Mouse (Mus musculus): Measurements from ENCODE around the gene Ablim1. TPM values are rescaled to one million over a fixed set of nuclear protein-coding genes. Genes with fewer than 3 reads are reported as not detected.

The Ablim1 gene
- polyA plus RNA-seq, 1 experiment from 2014 or later: 37.9 TPM

DNA sequence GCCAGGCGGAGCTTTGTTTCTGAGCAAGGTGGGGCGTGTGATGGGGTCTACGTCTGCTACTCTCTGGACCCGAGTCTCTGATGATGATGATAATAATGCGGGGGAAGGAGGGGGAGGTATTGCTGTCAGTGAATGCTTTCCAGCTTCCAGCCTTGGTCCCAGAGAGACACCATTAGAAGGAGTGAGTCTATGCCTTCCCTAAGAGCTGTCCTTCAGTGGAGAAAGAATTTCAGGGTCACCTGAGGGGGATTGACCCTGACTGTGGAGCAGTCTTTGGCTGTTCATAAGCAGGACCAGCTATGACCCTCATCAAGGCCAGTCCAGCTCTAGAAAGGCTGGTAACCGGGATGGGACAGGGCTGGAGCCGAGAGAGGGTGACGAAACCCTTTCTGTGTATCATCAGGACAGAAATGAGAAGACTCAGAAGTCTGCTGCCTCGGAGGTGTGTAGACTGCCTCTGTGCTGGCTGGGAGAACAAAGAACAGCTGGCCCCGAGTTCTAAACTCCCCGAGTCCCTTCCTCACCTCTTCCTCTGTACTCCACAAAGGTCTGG, 370 bp upstream of the Ablim1 start:
- Histone ChIP-seq H3K4me2 (peak overlapping the region; percentile 95), H3K36me3 (no peaks in the 10 kb centered on the region), H3K4me3 (peak overlapping the region; percentile 72), H3K27ac (peak overlapping the region; percentile 89), H3K9ac (peak overlapping the region; percentile 86), H3K4me1 (replicated peaks) (peaks cover 17% of the 10 kb centered on the region), H3K9me3 (0 out of 2 replicates have a peak, but pooled peaks cover 2% of the 10 kb centered on the region), H3K27me3 (peaks cover 19% of the 10 kb centered on the region; the same call in 1 of the 2 replicates)
- ATAC-seq (ENCODE audit: low FRiP score): peak; percentile 37; the same call in 1 of the 2 replicates
- WGBS: 47% methylated on average over 11 of the region's 11 CpGs

DNA sequence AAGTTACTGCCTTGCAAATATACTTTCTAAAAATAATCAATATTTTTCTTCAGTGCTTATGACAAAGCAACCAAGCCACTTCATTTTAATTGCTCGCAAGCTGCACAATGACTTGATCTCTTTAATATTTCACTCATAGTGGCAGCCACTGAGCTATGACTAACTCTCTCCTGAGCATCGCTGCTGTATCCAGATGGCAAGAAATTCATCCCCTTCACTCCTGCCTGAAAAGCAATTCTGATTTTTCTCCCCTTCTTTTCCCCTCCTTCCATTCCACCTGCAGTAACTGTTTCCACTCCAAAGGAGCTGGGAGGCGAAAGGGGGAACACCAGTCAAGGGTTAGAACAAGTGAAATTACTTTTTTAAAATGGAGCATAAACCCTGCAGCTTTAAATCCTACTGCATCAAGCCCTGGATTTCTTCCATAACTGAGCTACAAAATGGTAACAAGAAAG, 801 bp downstream of the Ablim1 start:
- Histone ChIP-seq H3K9ac (peak overlapping the region; percentile 86), H3K4me2 (peak overlapping the region; percentile 95), H3K9me3 (no peaks in the 10 kb centered on the region), H3K4me1 (replicated peaks) (peaks cover 17% of the 10 kb centered on the region), H3K4me3 (peak overlapping the region; percentile 72), H3K36me3 (no peaks in the 10 kb centered on the region), H3K27me3 (peaks cover 19% of the 10 kb centered on the region; the same call in 1 of the 2 replicates), H3K27ac (peak overlapping the region; percentile 89)
- WGBS: 47% methylated on average over 3 of the region's 3 CpGs
- no peak for ATAC-seq (ENCODE audit: low FRiP score)

DNA sequence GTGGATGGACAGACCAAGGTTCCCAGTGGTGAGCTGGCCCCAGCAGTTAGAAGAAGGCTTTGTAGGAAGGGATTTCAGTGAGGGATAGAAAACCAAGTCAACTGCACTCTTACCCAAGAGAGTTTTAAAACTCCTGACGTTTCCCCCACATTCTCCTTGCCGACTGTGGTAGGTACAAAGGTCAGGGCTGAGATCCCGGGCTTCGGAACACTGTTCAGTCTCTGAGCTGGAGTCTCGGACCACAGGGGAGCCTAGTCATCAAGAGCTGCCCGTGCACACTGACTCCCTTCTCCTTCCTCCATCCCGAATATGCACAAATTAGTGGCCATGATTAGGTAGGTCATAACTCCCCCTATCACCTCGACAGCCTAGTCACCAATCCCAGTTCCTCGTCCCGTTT, 1.5 kb downstream of the Ablim1 start:
- Histone ChIP-seq H3K27ac (no peak overlapping the region), H3K9me3 (no peaks in the 10 kb centered on the region), H3K4me2 (peak overlapping the region; percentile 95), H3K4me3 (peak overlapping the region; percentile 72), H3K27me3 (peaks cover 19% of the 10 kb centered on the region; the same call in 1 of the 2 replicates), H3K36me3 (no peaks in the 10 kb centered on the region), H3K4me1 (replicated peaks) (peaks cover 17% of the 10 kb centered on the region), H3K9ac (no peak overlapping the region)
- ATAC-seq (ENCODE audit: low FRiP score): no peak
- WGBS: 79% methylated on average over 10 of the region's 10 CpGs

DNA sequence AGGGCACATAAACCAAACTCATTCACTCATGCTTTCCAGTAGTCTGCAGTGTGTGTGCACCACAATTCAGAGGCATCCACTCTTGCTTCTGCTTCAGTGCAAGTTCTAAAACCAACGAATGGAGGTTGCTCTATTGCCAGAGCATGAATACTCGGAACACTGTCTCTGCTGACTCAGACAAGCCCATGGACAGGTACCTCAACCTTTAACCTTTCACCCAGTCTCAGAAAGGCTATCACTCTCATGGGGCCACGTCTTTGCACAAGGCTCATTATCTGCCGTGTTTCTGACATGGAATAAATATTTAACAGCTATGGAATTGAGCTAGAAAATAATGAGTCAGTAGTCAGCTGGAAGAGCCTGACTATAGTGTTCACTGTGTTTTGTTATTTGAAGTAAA, 4.7 kb downstream of the Ablim1 start:
- Histone ChIP-seq H3K4me1 (replicated peaks) (peaks cover 13% of the 10 kb centered on the region), H3K36me3 (no peaks in the 10 kb centered on the region), H3K4me3 (no peak overlapping the region), H3K9me3 (no peaks in the 10 kb centered on the region), H3K9ac (no peak overlapping the region), H3K4me2 (no peak overlapping the region), H3K27me3 (peaks cover 10% of the 10 kb centered on the region; the same call in 1 of the 2 replicates), H3K27ac (no peak overlapping the region)
- no peak for ATAC-seq (ENCODE audit: low FRiP score)
- 69% methylated on average over 4 of the region's 4 CpGs for WGBS

DNA sequence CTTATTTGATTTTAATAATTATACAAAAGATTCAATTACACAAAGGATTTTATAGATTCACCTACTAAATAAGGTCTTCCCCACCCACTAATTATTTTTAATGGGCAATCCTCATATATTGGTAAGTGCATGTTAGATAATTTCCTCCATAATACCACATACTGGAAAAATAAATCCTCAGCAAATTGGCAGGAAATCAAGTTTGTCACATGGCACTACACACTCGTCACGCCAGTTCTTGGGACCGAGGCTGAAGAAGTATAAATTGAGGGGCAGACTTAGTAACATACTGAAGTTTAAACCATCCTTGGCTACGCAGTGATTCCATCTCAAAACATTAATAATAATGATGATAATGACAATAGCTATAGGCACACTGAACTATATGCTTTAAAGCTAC, 8.1 kb downstream of the Ablim1 start:
- Histone ChIP-seq H3K27ac (no peak overlapping the region), H3K4me3 (no peak overlapping the region), H3K4me2 (no peak overlapping the region), H3K9me3 (no peaks in the 10 kb centered on the region), H3K4me1 (replicated peaks) (peaks cover 8% of the 10 kb centered on the region; the same call in 1 of the 2 replicates), H3K27me3 (no peaks in the 10 kb centered on the region), H3K9ac (no peak overlapping the region), H3K36me3 (no peaks in the 10 kb centered on the region)
- WGBS: 70% methylated on average over 4 of the region's 4 CpGs
- no peak for ATAC-seq (ENCODE audit: low FRiP score)

DNA sequence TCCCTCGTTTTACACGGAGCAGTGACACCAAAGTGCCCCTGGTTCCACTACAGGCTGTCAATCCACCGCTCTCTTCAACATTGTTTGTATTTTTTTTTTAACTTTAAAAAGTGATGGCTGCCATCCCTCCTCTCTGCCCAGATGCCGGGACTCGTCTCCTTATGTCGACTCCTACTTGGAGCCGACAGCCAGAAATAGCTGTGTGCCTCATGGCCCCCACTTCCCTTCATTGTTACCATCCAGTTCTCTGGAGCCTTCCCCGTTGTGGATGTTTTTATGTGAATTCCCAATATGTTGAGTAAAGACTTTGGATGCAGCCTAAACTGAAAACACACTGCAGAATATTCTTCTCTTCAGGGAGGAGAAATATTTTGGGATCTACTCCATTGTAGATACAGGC, 8.7 kb downstream of the Ablim1 start:
- Histone ChIP-seq H3K9ac (no peak overlapping the region), H3K4me3 (no peak overlapping the region), H3K27me3 (no peaks in the 10 kb centered on the region), H3K27ac (no peak overlapping the region), H3K36me3 (no peaks in the 10 kb centered on the region), H3K4me2 (no peak overlapping the region), H3K9me3 (no peaks in the 10 kb centered on the region), H3K4me1 (replicated peaks) (peaks cover 8% of the 10 kb centered on the region; the same call in 1 of the 2 replicates)
- 80% methylated on average over 8 of the region's 8 CpGs for WGBS
- no peak for ATAC-seq (ENCODE audit: low FRiP score)

DNA sequence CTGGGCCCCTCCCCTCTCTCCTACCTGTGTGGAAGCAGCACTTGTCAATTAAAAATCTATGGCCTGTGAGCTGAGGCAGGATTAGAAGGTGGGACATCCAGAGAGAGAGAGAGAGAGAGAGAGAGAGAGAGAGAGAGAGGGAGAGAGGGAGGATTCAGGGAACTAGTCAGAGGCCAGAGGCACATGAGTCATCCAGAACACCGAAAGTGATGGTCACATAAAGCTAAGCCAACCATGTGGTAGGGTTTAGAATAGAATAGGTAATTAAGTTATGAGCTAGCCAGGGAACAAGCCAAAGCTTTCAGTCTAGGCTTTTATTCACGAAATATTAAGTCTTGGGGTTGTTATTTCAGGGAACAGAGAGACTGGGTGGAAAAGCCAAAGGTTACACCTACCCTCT, 10.1 kb downstream of the Ablim1 start:
- no peaks in the 10 kb centered on the region for H3K27me3 ChIP-seq

DNA sequence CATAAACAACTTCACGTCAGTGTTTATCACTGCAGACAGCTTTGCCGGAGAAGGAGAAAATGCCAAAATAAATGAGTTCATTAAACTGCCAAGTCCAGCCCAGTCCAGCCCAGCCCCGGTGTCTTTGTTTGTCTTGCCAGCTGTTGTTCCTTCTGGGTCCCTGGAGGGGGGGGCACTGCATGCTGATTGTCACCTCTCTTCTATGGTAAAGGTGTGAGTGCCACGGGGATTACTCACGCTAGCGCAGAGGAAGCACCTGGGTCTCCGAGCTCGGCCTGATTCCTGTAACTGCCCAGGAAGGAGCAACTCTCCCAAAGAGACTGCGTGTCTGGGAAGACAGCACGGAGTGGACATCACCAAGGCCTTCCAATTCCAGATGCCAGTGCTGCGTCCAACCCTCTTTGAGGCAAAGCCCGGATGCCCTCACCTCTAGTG, 12.7 kb downstream of the Ablim1 start:
- H3K27me3 ChIP-seq: no peaks in the 10 kb centered on the region
- peaks cover 8% of the 10 kb centered on the region; the same call in 1 of the 2 replicates for H3K4me1 ChIP-seq (replicated peaks)
- H3K9ac ChIP-seq: no peak overlapping the region
- no peak for ATAC-seq (ENCODE audit: low FRiP score)
- no peaks in the 10 kb centered on the region for H3K36me3 ChIP-seq
- no peak overlapping the region for H3K27ac ChIP-seq
- no peak overlapping the region for H3K4me3 ChIP-seq
- no peaks in the 10 kb centered on the region for H3K9me3 ChIP-seq
- WGBS: 64% methylated on average over 12 of the region's 12 CpGs
- H3K4me2 ChIP-seq: no peak overlapping the region

More for the DNA sequence above, 10.1 kb downstream of the Ablim1 start:
- no peak overlapping the region for H3K4me3 ChIP-seq
- H3K4me1 ChIP-seq (replicated peaks): peaks cover 8% of the 10 kb centered on the region; the same call in 1 of the 2 replicates
- no peak overlapping the region for H3K4me2 ChIP-seq
- H3K36me3 ChIP-seq: no peaks in the 10 kb centered on the region
- no peak overlapping the region for H3K9ac ChIP-seq
- no peak overlapping the region for H3K27ac ChIP-seq
- WGBS: 83% methylated on average over 2 of the region's 2 CpGs
- H3K9me3 ChIP-seq: no peaks in the 10 kb centered on the region
- no peak for ATAC-seq (ENCODE audit: low FRiP score)

DNA sequence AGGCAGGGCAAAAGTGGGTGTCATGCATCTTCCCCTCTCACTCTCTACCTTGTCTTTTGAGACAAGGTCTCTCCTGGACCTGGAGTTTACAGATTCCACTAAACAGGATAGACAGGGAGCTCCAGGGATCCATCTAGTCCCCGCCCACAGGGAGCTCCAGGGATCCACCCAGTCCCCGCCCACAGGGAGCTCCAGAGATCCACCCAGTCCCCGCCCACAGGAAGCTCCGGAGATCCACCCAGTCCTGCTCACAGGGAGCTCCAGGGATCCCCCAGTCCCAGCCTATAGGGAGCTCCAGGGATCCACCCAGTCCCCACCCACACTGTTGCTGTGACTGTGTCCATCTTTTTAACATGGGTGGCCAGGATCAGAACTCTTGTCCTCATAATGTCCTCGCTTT, 16.7 kb downstream of the Ablim1 start:
- WGBS: 79% methylated on average over 5 of the region's 5 CpGs
- no peaks in the 10 kb centered on the region for H3K9me3 ChIP-seq
- no peak overlapping the region for H3K4me3 ChIP-seq

DNA sequence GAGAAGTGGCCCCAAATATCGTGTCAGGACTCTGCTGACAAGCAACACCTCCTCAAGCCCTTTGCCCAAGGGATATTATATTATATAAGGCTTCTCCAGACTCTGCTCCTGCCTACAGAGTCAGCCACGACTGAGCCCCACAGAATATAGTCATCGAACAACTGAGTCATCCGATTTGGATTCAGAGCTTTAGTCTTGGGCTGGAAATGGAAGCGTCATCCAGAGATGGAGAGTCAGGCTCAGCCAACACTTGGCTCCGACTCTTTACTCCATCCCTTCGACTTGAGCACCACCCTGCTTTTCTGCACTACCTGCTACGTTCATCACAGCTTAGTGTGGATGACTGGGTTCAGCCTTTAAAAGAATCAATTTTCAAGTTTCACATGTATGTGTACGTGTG, 17.3 kb downstream of the Ablim1 start:
- no peaks in the 10 kb centered on the region for H3K36me3 ChIP-seq
- no peaks in the 10 kb centered on the region for H3K27me3 ChIP-seq
- H3K9ac ChIP-seq: no peak overlapping the region
- H3K27ac ChIP-seq: no peak overlapping the region
- H3K4me2 ChIP-seq: no peak overlapping the region
- WGBS: 93% methylated on average over 9 of the region's 9 CpGs
- peaks cover 15% of the 10 kb centered on the region for H3K4me1 ChIP-seq (replicated peaks)
- no peak overlapping the region for H3K4me3 ChIP-seq
- no peak for ATAC-seq (ENCODE audit: low FRiP score)
- no peaks in the 10 kb centered on the region for H3K9me3 ChIP-seq

More for the DNA sequence above, 16.7 kb downstream of the Ablim1 start:
- Histone ChIP-seq H3K4me1 (replicated peaks) (peaks cover 15% of the 10 kb centered on the region), H3K27ac (no peak overlapping the region), H3K9ac (no peak overlapping the region), H3K36me3 (no peaks in the 10 kb centered on the region), H3K27me3 (no peaks in the 10 kb centered on the region), H3K4me2 (no peak overlapping the region)
- no peak for ATAC-seq (ENCODE audit: low FRiP score)

DNA sequence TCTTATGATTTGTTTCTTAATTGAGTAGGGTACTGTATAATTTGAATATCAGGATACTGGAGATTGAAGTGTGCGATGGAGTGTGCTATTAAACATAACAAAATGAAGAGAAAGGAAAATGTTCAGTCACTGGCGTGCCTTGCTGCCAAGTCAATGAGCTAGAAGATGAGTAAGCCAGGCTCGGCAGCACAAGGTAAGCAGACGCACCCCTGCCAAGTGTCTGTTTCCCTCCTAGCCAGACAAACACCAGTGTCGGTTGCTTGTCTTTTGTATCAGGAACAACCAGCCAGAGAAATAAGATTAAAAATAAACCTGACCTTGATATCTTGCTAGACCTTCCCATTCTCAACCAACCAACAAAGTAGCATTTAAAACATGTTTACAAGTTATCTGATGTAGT, 18.2 kb downstream of the Ablim1 start:
- H3K4me1 ChIP-seq (replicated peaks): peaks cover 8% of the 10 kb centered on the region; the same call in 1 of the 2 replicates
- no peak overlapping the region for H3K27ac ChIP-seq
- no peak overlapping the region for H3K4me2 ChIP-seq
- ATAC-seq (ENCODE audit: low FRiP score): no peak
- no peak overlapping the region for H3K9ac ChIP-seq
- no peaks in the 10 kb centered on the region for H3K27me3 ChIP-seq
- H3K36me3 ChIP-seq: no peaks in the 10 kb centered on the region
- 76% methylated on average over 5 of the region's 5 CpGs for WGBS
- no peak overlapping the region for H3K4me3 ChIP-seq
- no peaks in the 10 kb centered on the region for H3K9me3 ChIP-seq

DNA sequence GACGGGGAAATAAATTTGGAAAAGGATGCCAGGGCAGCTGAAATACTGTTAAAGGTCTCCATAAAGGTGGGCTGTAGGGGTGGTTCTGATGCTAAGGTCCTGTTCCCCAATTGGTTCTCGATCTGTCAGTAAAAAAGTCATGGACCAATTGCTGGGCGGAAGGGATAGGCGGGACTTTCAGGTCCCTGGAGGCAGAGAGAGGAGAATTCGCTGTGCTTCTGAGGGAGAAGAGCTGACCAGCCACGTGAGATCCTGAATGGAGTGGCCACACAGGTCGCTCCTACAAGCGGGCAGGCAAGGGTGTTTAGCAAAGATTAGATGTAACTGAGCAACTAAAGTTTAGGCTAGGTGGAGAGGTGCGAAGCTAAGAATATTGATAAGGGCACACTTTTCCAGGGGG, 19.2 kb downstream of the Ablim1 start:
- Histone ChIP-seq H3K27me3 (no peaks in the 10 kb centered on the region), H3K9me3 (no peaks in the 10 kb centered on the region), H3K27ac (no peak overlapping the region), H3K4me1 (replicated peaks) (peaks cover 8% of the 10 kb centered on the region; the same call in 1 of the 2 replicates), H3K4me3 (no peak overlapping the region), H3K36me3 (no peaks in the 10 kb centered on the region), H3K4me2 (no peak overlapping the region), H3K9ac (no peak overlapping the region)
- no peak for ATAC-seq (ENCODE audit: low FRiP score)
- WGBS: 65% methylated on average over 9 of the region's 9 CpGs

DNA sequence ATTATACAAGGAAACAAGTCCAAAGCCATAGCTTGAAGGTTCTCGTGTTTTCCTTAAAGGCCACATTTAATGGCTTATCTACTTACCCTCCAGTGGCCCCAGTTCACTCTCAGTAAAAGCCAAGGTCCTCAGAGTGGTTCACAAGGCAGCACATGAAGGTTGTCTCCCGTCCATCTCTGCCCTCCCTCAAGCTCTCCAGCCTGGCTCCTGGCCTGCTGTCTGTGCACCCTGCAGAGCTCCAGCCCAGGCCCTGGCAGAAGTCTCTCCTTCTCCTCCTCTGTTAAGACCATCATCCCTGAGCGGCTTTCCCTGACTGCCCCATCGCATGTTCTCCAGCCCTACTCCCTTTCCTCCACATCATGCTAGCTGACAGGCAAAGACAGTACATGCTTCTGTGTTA, 20.4 kb downstream of the Ablim1 start:
- H3K27me3 ChIP-seq: no peaks in the 10 kb centered on the region
- 80% methylated on average over 4 of the region's 4 CpGs for WGBS
- no peak overlapping the region for H3K4me2 ChIP-seq
- H3K9me3 ChIP-seq: no peaks in the 10 kb centered on the region
- peaks cover 8% of the 10 kb centered on the region; the same call in 1 of the 2 replicates for H3K4me1 ChIP-seq (replicated peaks)
- H3K27ac ChIP-seq: no peak overlapping the region
- no peak overlapping the region for H3K9ac ChIP-seq
- H3K4me3 ChIP-seq: no peak overlapping the region
- H3K36me3 ChIP-seq: no peaks in the 10 kb centered on the region
- no peak for ATAC-seq (ENCODE audit: low FRiP score)

Measured in hindbrain, embryonic 13.5 days (tissue).